Mouse (Mus musculus): ENCODE results near the gene Snx30. TPM values are rescaled to one million over a fixed set of nuclear protein-coding genes. Genes with fewer than 3 reads are reported as not detected.

Snx30 gene
- polyA plus RNA-seq, 1 experiment from 2014 or later, result 8.9 TPM

GRCm38 (mm10) chr4:59831038-59831437 is 25.4 kb downstream of the Snx30 start:
- Histone ChIP-seq H3K4me3 (replicated peaks; ENCODE audit: low read length) (no peak overlapping the region), H3K9me3 (ENCODE audit: control insufficient read depth, low read length) (no peaks in the 10 kb centered on the region), H3K9ac (replicated peaks; ENCODE audit: low read depth, low read length) (no peak overlapping the region), H3K4me2 (ENCODE audit: low read length) (no peak overlapping the region), H3K27me3 (replicated peaks; ENCODE audit: control insufficient read depth, insufficient read depth, low read length) (no peaks in the 10 kb centered on the region), H3K36me3 (ENCODE audit: control insufficient read depth, insufficient read depth) (no peaks in the 10 kb centered on the region), H3K4me1 (replicated peaks; ENCODE audit: control insufficient read depth, insufficient read depth, low read length) (no peaks in the 10 kb centered on the region), H3K27ac (ENCODE audit: low read length) (no peak overlapping the region)
- ATAC-seq, result no peak
- 88% methylated on average over 5 of the region's 5 CpGs for WGBS

- Histone ChIP-seq H3K4me3 (replicated peaks; ENCODE audit: low read length) (no peak overlapping the region), H3K27ac (ENCODE audit: low read length) (no peak overlapping the region), H3K4me2 (ENCODE audit: low read length) (no peak overlapping the region), H3K27me3 (replicated peaks; ENCODE audit: control insufficient read depth, insufficient read depth, low read length) (no peaks in the 10 kb centered on the region), H3K9me3 (ENCODE audit: control insufficient read depth, low read length) (no peaks in the 10 kb centered on the region), H3K36me3 (ENCODE audit: control insufficient read depth, insufficient read depth) (no peaks in the 10 kb centered on the region), H3K9ac (replicated peaks; ENCODE audit: low read depth, low read length) (no peak overlapping the region), H3K4me1 (replicated peaks; ENCODE audit: control insufficient read depth, insufficient read depth, low read length) (no peaks in the 10 kb centered on the region)
- ATAC-seq, result no peak
- 78% methylated on average over 6 of the region's 6 CpGs for WGBS
Observed at GRCm38 (mm10) chr4:59832810-59833209, 27.2 kb downstream of the Snx30 start.

GRCm38 (mm10) chr4:59837659-59838058 is 32.0 kb downstream of the Snx30 start:
- Histone ChIP-seq H3K4me3 (replicated peaks; ENCODE audit: low read length) (no peak overlapping the region), H3K9me3 (ENCODE audit: control insufficient read depth, low read length) (no peaks in the 10 kb centered on the region), H3K4me1 (replicated peaks; ENCODE audit: control insufficient read depth, insufficient read depth, low read length) (no peaks in the 10 kb centered on the region), H3K27ac (ENCODE audit: low read length) (no peak overlapping the region), H3K4me2 (ENCODE audit: low read length) (no peak overlapping the region), H3K27me3 (replicated peaks; ENCODE audit: control insufficient read depth, insufficient read depth, low read length) (no peaks in the 10 kb centered on the region), H3K36me3 (ENCODE audit: control insufficient read depth, insufficient read depth) (no peaks in the 10 kb centered on the region), H3K9ac (replicated peaks; ENCODE audit: low read depth, low read length) (no peak overlapping the region)
- 90% methylated on average over 7 of the region's 7 CpGs for WGBS
- ATAC-seq, result no peak

DNA sequence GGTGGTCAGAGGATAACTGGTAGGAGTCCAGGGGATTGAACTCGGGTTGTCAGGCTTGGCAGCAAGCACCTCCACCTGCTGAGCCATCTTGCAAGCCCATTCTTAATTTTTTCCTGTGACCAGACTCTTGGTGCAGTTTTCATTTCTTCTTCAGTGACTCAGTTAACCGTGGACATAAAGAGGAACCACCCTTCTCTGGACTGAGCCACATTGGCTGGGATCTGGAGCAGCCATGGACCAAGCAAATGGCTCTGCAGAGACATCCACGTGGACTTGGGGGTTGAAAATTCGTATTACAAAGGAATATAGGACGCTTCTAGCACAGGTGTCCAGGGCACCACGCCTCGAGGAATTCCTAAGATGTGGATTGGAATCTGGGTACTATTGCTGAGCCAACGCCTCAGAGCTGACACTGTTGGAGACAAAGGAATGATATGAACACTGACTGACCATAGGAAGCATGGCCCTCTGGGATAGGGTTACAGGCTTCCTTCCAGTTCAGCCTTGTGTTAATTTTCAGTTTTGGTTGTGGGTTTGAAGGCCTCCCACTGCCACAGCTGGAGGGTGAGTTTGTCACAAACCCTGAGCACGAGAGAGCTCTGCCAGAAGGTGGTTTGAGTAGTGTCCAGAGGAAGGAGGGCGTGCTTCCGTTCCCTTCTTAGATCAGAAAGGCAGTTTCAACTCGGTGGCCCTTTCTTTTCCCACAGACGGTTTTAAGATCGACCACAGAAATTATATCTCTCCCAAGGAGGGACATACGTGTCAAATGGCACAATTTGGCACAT is 39.0 kb downstream of the Snx30 start:
- no peak for ATAC-seq
- Histone ChIP-seq H3K36me3 (ENCODE audit: control insufficient read depth, insufficient read depth) (no peaks in the 10 kb centered on the region), H3K4me2 (ENCODE audit: low read length) (no peak overlapping the region), H3K9me3 (ENCODE audit: control insufficient read depth, low read length) (no peaks in the 10 kb centered on the region), H3K27ac (ENCODE audit: low read length) (no peak overlapping the region), H3K27me3 (replicated peaks; ENCODE audit: control insufficient read depth, insufficient read depth, low read length) (no peaks in the 10 kb centered on the region), H3K9ac (replicated peaks; ENCODE audit: low read depth, low read length) (no peak overlapping the region), H3K4me1 (replicated peaks; ENCODE audit: control insufficient read depth, insufficient read depth, low read length) (peaks cover 4% of the 10 kb centered on the region; the same call in 1 of the 2 replicates), H3K4me3 (replicated peaks; ENCODE audit: low read length) (no peak overlapping the region)
- 91% methylated on average over 15 of the region's 15 CpGs for WGBS

DNA sequence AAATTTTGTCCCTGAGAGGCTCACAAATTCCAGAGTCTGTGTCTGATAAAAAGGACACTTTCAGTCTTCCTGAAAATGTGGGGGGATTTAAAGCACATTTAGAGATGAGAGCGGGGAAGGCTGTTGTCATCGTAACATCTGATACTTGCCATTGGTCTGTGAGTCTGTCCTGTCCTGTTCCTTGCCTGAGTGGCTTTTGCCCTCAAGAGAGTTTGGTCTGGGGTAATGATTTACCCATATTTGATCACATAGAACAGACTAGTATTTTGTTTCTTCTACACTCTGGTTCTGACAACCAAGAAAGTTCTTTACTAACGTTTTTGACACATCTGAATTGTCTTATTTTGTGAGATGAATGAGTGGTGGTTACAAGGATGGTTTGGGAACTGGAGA is 39.6 kb downstream of the Snx30 start:
- H3K27ac ChIP-seq (ENCODE audit: low read length), result no peak overlapping the region
- WGBS, result 91% methylated on average over 3 of the region's 3 CpGs
- no peaks in the 10 kb centered on the region for H3K9me3 ChIP-seq (ENCODE audit: control insufficient read depth, low read length)
- H3K4me2 ChIP-seq (ENCODE audit: low read length), result no peak overlapping the region
- H3K27me3 ChIP-seq (replicated peaks; ENCODE audit: control insufficient read depth, insufficient read depth, low read length), result no peaks in the 10 kb centered on the region
- no peak overlapping the region for H3K9ac ChIP-seq (replicated peaks; ENCODE audit: low read depth, low read length)
- no peak overlapping the region for H3K4me3 ChIP-seq (replicated peaks; ENCODE audit: low read length)
- H3K36me3 ChIP-seq (ENCODE audit: control insufficient read depth, insufficient read depth), result no peaks in the 10 kb centered on the region
- ATAC-seq, result no peak
- H3K4me1 ChIP-seq (replicated peaks; ENCODE audit: control insufficient read depth, insufficient read depth, low read length), result peaks cover 4% of the 10 kb centered on the region; the same call in 1 of the 2 replicates

DNA sequence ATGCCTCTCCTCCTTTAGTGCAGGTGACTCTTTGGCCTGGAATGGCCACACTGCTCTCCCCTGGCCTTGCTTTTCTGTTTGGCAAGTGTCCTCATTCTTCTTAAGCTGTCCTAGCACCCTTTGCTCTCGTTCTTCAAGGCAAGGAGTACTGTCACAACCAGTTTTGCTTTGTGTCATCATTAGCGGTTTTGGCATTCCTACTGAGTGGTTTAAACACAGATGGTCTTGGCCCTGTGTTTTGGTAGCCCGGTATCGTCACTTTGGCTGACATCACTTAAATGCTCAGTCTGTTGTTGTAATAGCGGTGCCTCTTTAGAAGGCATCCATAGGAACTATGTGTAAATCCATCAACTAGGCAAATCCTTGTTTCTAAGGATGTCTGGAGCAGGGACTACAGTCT is 41.8 kb downstream of the Snx30 start:
- no peak overlapping the region for H3K4me2 ChIP-seq (ENCODE audit: low read length)
- no peaks in the 10 kb centered on the region for H3K36me3 ChIP-seq (ENCODE audit: control insufficient read depth, insufficient read depth)
- no peak for ATAC-seq
- no peak overlapping the region for H3K4me3 ChIP-seq (replicated peaks; ENCODE audit: low read length)
- H3K4me1 ChIP-seq (replicated peaks; ENCODE audit: control insufficient read depth, insufficient read depth, low read length), result peaks cover 4% of the 10 kb centered on the region; the same call in 1 of the 2 replicates
- no peak overlapping the region for H3K9ac ChIP-seq (replicated peaks; ENCODE audit: low read depth, low read length)
- WGBS, result 68% methylated on average over 5 of the region's 5 CpGs
- no peak overlapping the region for H3K27ac ChIP-seq (ENCODE audit: low read length)
- peaks cover 2% of the 10 kb centered on the region; the same call in 1 of the 2 replicates for H3K9me3 ChIP-seq (ENCODE audit: control insufficient read depth, low read length)
- H3K27me3 ChIP-seq (replicated peaks; ENCODE audit: control insufficient read depth, insufficient read depth, low read length), result no peaks in the 10 kb centered on the region

- ATAC-seq, result no peak
- H3K4me2 ChIP-seq (ENCODE audit: low read length), result no peak overlapping the region
Observed at GRCm38 (mm10) chr4:59850181-59850580, 44.5 kb downstream of the Snx30 start.

GRCm38 (mm10) chr4:59850886-59851623 is 45.4 kb downstream of the Snx30 start:
- Histone ChIP-seq H3K36me3 (ENCODE audit: control insufficient read depth, insufficient read depth) (no peaks in the 10 kb centered on the region), H3K4me2 (ENCODE audit: low read length) (no peak overlapping the region), H3K9ac (replicated peaks; ENCODE audit: low read depth, low read length) (no peak overlapping the region), H3K27me3 (replicated peaks; ENCODE audit: control insufficient read depth, insufficient read depth, low read length) (no peaks in the 10 kb centered on the region), H3K4me1 (replicated peaks; ENCODE audit: control insufficient read depth, insufficient read depth, low read length) (peaks cover 4% of the 10 kb centered on the region; the same call in 1 of the 2 replicates), H3K9me3 (ENCODE audit: control insufficient read depth, low read length) (peaks cover 2% of the 10 kb centered on the region; the same call in 1 of the 2 replicates), H3K4me3 (replicated peaks; ENCODE audit: low read length) (no peak overlapping the region), H3K27ac (ENCODE audit: low read length) (peak overlapping the region; percentile 0; the same call in 1 of the 2 replicates)
- WGBS, result 58% methylated on average over 5 of the region's 5 CpGs
- peak; percentile 51; the same call in 1 of the 2 replicates for ATAC-seq

More at GRCm38 (mm10) chr4:59850181-59850580, 44.5 kb downstream of the Snx30 start:
- Histone ChIP-seq H3K27me3 (replicated peaks; ENCODE audit: control insufficient read depth, insufficient read depth, low read length) (no peaks in the 10 kb centered on the region), H3K9ac (replicated peaks; ENCODE audit: low read depth, low read length) (no peak overlapping the region), H3K9me3 (ENCODE audit: control insufficient read depth, low read length) (peaks cover 2% of the 10 kb centered on the region; the same call in 1 of the 2 replicates), H3K27ac (ENCODE audit: low read length) (no peak overlapping the region), H3K4me1 (replicated peaks; ENCODE audit: control insufficient read depth, insufficient read depth, low read length) (peaks cover 4% of the 10 kb centered on the region; the same call in 1 of the 2 replicates), H3K4me3 (replicated peaks; ENCODE audit: low read length) (no peak overlapping the region), H3K36me3 (ENCODE audit: control insufficient read depth, insufficient read depth) (no peaks in the 10 kb centered on the region)
- 84% methylated on average over 2 of the region's 2 CpGs for WGBS

GRCm38 (mm10) chr4:59853155-59853554 is 47.5 kb downstream of the Snx30 start:
- no peak overlapping the region for H3K27ac ChIP-seq (ENCODE audit: low read length)
- peaks cover 2% of the 10 kb centered on the region; the same call in 1 of the 2 replicates for H3K9me3 ChIP-seq (ENCODE audit: control insufficient read depth, low read length)
- ATAC-seq, result no peak
- H3K4me1 ChIP-seq (replicated peaks; ENCODE audit: control insufficient read depth, insufficient read depth, low read length), result no peaks in the 10 kb centered on the region
- H3K4me3 ChIP-seq (replicated peaks; ENCODE audit: low read length), result no peak overlapping the region
- H3K4me2 ChIP-seq (ENCODE audit: low read length), result no peak overlapping the region
- WGBS, result 94% methylated on average over 4 of the region's 7 CpGs
- H3K36me3 ChIP-seq (ENCODE audit: control insufficient read depth, insufficient read depth), result no peaks in the 10 kb centered on the region
- H3K27me3 ChIP-seq (replicated peaks; ENCODE audit: control insufficient read depth, insufficient read depth, low read length), result no peaks in the 10 kb centered on the region
- H3K9ac ChIP-seq (replicated peaks; ENCODE audit: low read depth, low read length), result no peak overlapping the region
